Mouse (Mus musculus) testis, adult 2 months (tissue): Measurements from ENCODE around the gene Clcf1. TPM values are rescaled to one million over a fixed set of nuclear protein-coding genes. Genes with fewer than 3 reads are reported as not detected.

Experiments
- H3K27ac ChIP-seq: fragments of 200-500 bp; 2 replicates; pipeline ENCODE4 v1.5.1; 2012; ENCODE audit warnings: low read depth, low read length; ENCODE audit not compliant: control insufficient read depth, insufficient read depth
- H3K27me3 ChIP-seq: fragments of 200-500 bp; 2 replicates; pipeline ENCODE4 v1.6.1; 2012; ENCODE audit warnings: mild to moderate bottlenecking, low read length, moderate library complexity; ENCODE audit not compliant: control insufficient read depth, insufficient read depth
- H3K36me3 ChIP-seq: fragments of 200-500 bp; 2 replicates; pipeline ENCODE4 v1.6.1; 2012; ENCODE audit warnings: mild to moderate bottlenecking, low read length; ENCODE audit not compliant: control insufficient read depth, insufficient read depth
- H3K4me1 ChIP-seq: fragments of 200-500 bp; 2 replicates; pipeline ENCODE4 v1.6.1; 2012; ENCODE audit warnings: low read length; ENCODE audit not compliant: control insufficient read depth, insufficient read depth
- H3K4me3 ChIP-seq: fragments of 200-500 bp; 2 replicates; pipeline ENCODE4 v1.5.1; 2012; ENCODE audit warnings: low read depth, mild to moderate bottlenecking, low read length, moderate library complexity, mixed read lengths; ENCODE audit not compliant: control insufficient read depth
- CTCF ChIP-seq: fragments of 200-500 bp; IDR thresholded peaks from 2 replicates; pipeline ENCODE4 v1.5.1; 2012; ENCODE audit warnings: low read depth, mild to moderate bottlenecking, inconsistent platforms, low read length, moderate library complexity; ENCODE audit not compliant: control insufficient read depth, insufficient read depth, insufficient replicate concordance
- POLR2A ChIP-seq: fragments of 200-500 bp; IDR thresholded peaks from 2 replicates; pipeline ENCODE4 v1.6.1; 2012; ENCODE audit warnings: low read depth, mild to moderate bottlenecking, inconsistent platforms, low read length, moderate library complexity; ENCODE audit not compliant: control insufficient read depth
- polyA plus RNA-seq: library from polyadenylated mRNA; depleted of rRNA; stranded (reverse); fragments of >200 nt; gene quantifications from 2 replicates; pipeline ENCODE4 v1.2.3, GENCODE M21; 2012; rRNA removed

Gene Clcf1
- polyA plus RNA-seq: 2.0 and 3.1 TPM in 2 replicates

DNA sequence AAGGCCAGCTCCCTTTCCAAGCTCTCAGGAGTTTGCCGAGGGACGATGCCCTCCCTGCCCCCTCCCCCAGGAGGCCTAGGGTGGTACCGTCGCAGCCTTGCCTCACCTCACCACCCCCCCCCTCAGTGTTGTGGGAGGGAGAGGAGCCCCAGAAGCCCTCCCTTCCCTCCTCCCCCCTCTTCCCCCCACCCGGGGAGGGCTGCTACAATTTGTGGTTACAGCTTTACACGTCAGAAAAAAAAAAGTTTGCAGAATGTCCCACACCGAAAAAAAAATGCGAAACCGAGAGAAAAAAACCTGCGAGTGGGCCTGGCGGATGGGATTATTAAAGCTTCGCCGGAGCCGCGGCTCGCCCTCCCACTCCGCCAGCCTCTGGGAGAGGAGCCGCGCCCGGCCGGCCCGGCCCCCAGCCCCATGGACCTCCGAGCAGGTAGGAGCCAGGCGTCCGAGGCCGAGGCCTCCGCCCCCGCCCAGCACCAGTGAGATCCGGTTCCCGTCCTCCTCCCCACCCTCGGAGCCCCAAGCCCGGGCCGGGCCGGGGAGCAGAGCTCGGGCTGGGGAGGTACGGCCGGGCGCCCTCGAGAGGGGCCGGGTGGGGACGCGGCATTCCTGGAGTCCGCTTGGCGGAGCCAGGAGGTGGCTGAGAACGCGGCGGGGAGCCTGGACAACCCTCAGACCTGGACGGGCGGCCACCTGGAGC lies at the start of gene Clcf1, which contains the start of gene AC109138.7:
Clcf1 (plus strand) TSS at position 168 of the 700 bp plus-strand sequence.
AC109138.7 (plus strand) TSS at position 287 of the 700 bp plus-strand sequence.
- TF ChIP-seq CTCF (no peak), POLR2A (no peak)
- Histone ChIP-seq H3K27ac (no peak within 1 kb of the TSS), H3K27me3 (no peaks in the 10 kb centered on the region; the same call in 1 of the 2 replicates), H3K36me3 (no peaks in the 10 kb centered on the region), H3K4me1 (peaks cover 21% of the 10 kb centered on the region), H3K4me3 (peak within 1 kb of the TSS; percentile 79)

DNA sequence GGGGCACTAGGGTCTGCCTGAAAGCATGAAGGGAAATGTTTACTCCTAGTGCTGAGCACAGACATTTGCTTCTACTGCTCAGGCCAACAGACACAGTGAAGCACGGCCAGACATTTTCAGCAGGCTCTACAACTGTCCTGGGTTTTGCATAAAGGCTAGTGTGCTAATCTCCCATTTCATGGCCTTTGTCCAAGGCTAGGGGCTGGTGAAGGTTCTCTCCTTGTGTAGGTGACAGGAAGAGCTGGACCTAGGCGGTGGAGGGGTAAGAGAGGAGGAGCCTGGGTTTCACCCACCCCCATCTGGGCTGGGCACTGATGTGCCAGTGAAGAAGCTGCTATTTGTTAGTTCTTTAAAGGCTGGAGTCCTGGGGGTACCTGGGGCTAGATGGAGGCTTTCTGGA lies 49.3 kb upstream of the Clcf1 start:
- Histone ChIP-seq H3K36me3 (no peaks in the 10 kb centered on the region), H3K4me1 (peaks cover 9% of the 10 kb centered on the region), H3K27ac (no peak overlapping the region), H3K4me3 (no peak overlapping the region), H3K27me3 (no peaks in the 10 kb centered on the region)
- TF ChIP-seq CTCF (no peak), POLR2A (no peak)

DNA sequence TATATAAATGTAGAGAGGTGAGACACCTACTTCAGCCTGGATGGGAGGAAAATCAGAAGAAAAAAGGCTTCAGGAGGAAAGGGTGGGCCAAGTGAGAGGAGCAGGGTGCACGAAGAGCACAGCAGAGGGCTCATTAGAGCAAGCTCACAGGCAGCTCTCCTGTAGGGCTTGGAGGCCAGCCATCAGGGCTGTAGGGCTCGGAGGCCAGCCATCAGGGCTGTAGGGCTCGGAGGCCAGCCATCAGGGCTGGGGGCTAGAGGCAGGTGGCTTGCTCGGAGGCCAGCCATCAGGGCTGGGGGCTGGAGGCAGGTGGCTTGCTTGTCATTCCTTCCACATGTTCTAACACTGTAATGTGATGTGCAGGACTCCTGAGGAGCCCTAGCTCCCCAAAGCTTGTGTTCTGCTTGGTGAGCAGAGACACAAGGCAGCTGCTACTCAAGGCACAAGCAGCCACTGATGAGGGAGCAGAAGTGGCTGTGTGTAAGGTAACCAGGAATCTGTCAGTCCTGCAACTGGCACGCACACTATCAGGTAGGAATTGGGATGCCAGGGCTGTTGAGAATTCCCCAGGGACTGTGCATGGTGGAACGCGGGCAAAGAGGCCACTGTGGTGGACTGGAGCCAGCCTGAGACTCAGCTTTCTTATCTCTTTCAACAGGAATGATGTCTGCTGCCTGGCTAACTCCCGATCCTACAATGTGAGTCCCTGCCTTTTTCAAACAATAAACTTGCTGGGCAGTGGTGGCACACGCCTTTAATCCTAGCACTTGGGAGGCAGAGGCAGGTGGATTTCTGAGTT lies 47.2 kb upstream of the Clcf1 start:
- TF ChIP-seq CTCF: no peak
- no peak for TF ChIP-seq POLR2A

DNA sequence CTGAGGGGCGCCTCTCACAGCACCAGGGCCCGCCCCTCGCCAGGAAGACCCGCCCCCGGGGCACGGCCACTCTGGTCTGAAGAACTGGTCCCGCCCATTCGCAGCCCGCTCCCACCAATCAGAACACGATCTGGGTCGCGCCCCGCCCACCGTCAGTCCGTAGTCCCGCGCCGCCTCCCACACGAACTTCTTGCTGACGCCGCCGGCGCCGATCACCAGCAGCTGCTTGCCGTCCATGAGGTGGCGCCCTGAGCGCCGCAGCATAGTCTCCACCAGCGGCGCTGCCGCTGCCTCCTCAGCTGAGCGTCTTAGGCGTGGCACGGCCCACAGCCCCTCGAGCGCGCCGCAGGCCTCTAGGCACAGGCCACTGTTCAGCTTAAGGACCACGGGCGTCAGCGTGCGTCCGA lies 44.7 kb upstream of the Clcf1 start:
- Histone ChIP-seq H3K27me3 (no peaks in the 10 kb centered on the region), H3K36me3 (no peaks in the 10 kb centered on the region), H3K27ac (peak overlapping the region; percentile 46)

More for the DNA sequence above, 47.2 kb upstream of the Clcf1 start:
- no peaks in the 10 kb centered on the region for H3K27me3 ChIP-seq
- H3K4me1 ChIP-seq: peaks cover 12% of the 10 kb centered on the region
- no peaks in the 10 kb centered on the region for H3K36me3 ChIP-seq
- H3K27ac ChIP-seq: no peak overlapping the region
- no peak overlapping the region for H3K4me3 ChIP-seq

DNA sequence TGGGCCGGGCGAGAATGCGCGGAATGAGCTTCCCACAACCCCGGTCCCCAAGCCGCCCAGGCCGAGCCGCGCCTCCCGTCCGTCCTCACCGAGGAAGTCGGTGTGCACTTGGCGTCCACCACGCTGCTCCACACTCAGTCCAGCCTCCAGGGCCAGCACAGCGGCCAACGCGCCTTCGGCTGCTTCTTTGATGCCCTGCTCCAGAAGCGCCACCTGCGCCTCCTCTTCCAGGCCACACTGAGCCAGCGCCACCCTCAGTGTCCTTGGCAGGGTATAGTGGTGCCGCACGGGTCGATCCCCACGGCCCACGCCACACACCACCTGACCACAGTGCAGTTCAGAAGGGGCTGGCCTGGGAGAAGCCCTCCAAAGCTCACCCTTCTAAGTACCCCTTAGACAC lies 44.2 kb upstream of the Clcf1 start:
- H3K27ac ChIP-seq: peak overlapping the region; percentile 46
- H3K27me3 ChIP-seq: no peaks in the 10 kb centered on the region
- peaks cover 5% of the 10 kb centered on the region for H3K4me1 ChIP-seq
- no peak for TF ChIP-seq CTCF
- no peak for TF ChIP-seq POLR2A
- H3K36me3 ChIP-seq: no peaks in the 10 kb centered on the region
- peak overlapping the region; percentile 76 for H3K4me3 ChIP-seq

More for the DNA sequence above, 44.7 kb upstream of the Clcf1 start:
- TF ChIP-seq CTCF: peak; percentile 41; the same call in 1 of the 2 replicates
- TF ChIP-seq POLR2A: peak; percentile 84
- Histone ChIP-seq H3K4me3 (peak overlapping the region; percentile 76), H3K4me1 (peaks cover 5% of the 10 kb centered on the region)

DNA sequence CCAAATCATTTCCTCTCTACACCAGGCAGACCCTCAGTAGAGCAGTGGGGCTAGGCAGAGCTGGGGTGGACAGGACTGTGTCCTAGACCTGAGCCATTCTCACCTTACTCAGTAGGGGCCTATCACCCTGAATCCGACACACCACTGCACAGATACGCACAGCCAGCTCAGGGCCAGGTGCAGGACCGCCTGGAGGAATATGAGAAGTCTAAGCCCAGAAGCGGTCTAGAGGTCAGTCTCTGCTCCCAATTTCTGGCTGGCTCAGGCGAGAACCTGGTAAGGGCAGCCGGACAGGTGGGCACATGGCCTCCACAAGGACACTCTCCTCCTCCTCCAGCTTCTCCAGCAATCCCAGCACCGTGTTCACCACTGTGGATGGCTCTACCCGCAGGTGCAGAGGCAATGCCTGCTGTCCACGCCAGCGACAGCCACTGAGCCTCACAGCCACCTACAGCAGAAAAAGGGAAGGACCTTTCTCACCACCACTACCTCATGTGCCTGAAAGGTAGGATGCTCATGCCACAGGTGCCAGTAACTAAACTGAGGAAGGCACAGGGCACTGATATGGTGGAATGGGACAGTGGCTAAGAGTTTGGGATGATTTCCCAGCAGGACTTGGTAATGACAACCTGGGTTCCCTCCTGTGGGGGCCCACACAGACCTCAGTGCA lies 43.2 kb upstream of the Clcf1 start:
- no peaks in the 10 kb centered on the region for H3K27me3 ChIP-seq
- no peaks in the 10 kb centered on the region for H3K36me3 ChIP-seq
- no peak overlapping the region for H3K4me3 ChIP-seq
- TF ChIP-seq CTCF (no peak), POLR2A (no peak)
- H3K27ac ChIP-seq: no peak overlapping the region
- peaks cover 5% of the 10 kb centered on the region for H3K4me1 ChIP-seq

DNA sequence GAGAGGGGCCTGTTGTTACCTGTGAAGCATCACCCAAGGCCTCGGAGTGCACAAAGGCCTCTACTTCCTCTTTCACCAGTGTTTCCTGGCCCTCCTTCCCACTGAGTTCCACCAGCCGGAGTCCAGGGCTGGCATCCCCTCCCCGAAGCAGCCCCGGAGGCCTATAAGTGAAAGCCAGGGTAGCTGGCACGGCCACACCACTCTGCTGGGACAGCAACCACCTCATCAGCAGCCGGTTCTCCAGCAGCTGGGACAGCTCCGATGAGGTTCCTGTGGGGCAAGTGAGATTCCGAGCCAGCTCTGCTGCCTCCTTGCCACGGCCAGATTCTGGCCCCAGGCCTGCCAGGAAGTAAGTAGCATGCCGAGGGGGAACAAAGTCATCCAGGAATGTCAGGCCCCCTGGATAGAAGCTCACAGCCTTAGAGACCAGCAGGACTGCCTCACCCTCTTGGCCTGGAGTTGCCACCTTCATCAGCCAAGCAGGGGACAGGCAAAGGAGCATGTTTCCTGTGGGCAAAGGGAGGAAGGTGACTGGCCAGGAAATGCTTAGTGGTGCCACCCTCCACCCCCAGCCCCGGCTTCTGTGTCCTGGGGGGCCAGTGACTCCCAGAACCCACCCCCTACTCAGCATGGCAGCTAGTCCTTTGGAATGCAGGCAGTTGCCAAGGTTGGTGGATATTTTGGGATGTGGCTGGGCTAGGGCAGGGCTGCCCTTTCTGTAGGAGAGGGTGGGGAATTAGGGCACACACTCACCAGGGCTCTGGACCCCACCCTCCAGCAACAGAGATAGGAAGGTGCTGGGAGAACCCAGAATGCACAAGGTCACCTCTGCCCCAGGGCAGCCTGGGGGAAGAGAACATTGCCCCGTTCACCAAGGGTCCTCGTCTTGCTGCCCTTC lies 42.4 kb upstream of the Clcf1 start:
- H3K4me3 ChIP-seq: no peak overlapping the region

More for the DNA sequence above, 42.4 kb upstream of the Clcf1 start:
- peaks cover 5% of the 10 kb centered on the region for H3K4me1 ChIP-seq
- H3K27ac ChIP-seq: no peak overlapping the region
- no peaks in the 10 kb centered on the region for H3K27me3 ChIP-seq
- H3K36me3 ChIP-seq: no peaks in the 10 kb centered on the region
- TF ChIP-seq CTCF (no peak), POLR2A (no peak)
